Mouse (Mus musculus) embryonic fibroblast, embryonic 13.5 days (primary cell): ENCODE measurements around the gene Oxsm.

Experiments
- CTCF ChIP-seq: IDR thresholded peaks from 2 replicates; pipeline ENCODE4 v1.5.1; 2011; ENCODE audit warnings: mild to moderate bottlenecking, control low read depth, low read length, moderate library complexity, borderline replicate concordance; ENCODE audit not compliant: insufficient read depth
- POLR2A ChIP-seq: IDR thresholded peaks from 2 replicates; pipeline ENCODE4 v1.6.1; 2011; ENCODE audit warnings: low read depth, mild to moderate bottlenecking, control low read depth, low read length, moderate library complexity

DNA sequence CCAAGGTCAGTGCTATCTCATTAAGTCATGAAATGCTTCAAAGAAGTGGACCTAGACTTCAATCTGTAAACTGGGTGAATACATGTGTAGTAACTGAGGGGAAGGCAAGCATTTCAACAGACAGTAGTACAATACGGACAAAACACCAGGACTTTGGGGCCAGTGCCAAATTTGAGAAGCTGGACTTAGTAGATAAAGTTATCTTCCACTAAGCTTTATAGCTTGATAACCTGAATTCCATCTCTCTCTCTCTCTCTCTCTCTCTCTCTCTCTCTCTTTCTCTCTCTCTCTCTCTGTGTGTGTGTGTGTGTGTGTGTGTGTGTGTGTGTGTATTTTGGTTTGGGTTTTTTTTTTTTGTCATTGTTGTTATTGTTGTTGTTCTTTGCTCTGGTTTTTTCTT lies 4.5 kb downstream of the Oxsm start:
- TF ChIP-seq POLR2A = no peak
- TF ChIP-seq CTCF = no peak
